Mouse (Mus musculus): ENCODE results near the gene Pidd1.
A peak's percentile ranks its signal among the peaks of the same experiment; 100 is the strongest.

The Pidd1 gene

GRCm38 (mm10) chr7:141435129-141435855, 8.5 kb downstream of the Pidd1 start:
- peak; percentile 53 to 61 for DNase-seq

GRCm38 (mm10) chr7:141434464-141434863, 9.4 kb downstream of the Pidd1 start:
- no peak for DNase-seq

- no peak for DNase-seq
Observed at GRCm38 (mm10) chr7:141433517-141434400, 10.1 kb downstream of the Pidd1 start.

GRCm38 (mm10) chr7:141432741-141433516, 10.9 kb downstream of the Pidd1 start:
- no peak for DNase-seq

GRCm38 (mm10) chr7:141432186-141432611, 11.6 kb downstream of the Pidd1 start:
- DNase-seq: no peak

- DNase-seq: no peak
Observed at GRCm38 (mm10) chr7:141431434-141432185, 12.2 kb downstream of the Pidd1 start.

GRCm38 (mm10) chr7:141430585-141431240, 13.1 kb downstream of the Pidd1 start:
- no peak for DNase-seq

GRCm38 (mm10) chr7:141429840-141430584, 13.8 kb downstream of the Pidd1 start:
- no peak for DNase-seq

GRCm38 (mm10) chr7:141429310-141429709, 14.5 kb downstream of the Pidd1 start, which contains the start of gene Cend1:
TSS of gene Cend1 (minus strand) at chr7:141429491.
- DNase-seq: peak; percentile 44 to 56

GRCm38 (mm10) chr7:141428701-141429100, 15.1 kb downstream of the Pidd1 start:
- no peak for DNase-seq

GRCm38 (mm10) chr7:141426948-141427730, 16.7 kb downstream of the Pidd1 start:
- DNase-seq: no peak

GRCm38 (mm10) chr7:141423811-141424210, 20.0 kb downstream of the Pidd1 start:
- DNase-seq: no peak

- no peak for DNase-seq
Observed at GRCm38 (mm10) chr7:141420030-141420702, 23.7 kb downstream of the Pidd1 start.

GRCm38 (mm10) chr7:141418970-141419369, 24.9 kb downstream of the Pidd1 start:
- peak in 1 of 2 experiments; percentile 37 for DNase-seq

- DNase-seq: no peak
Observed at GRCm38 (mm10) chr7:141417731-141418681, 25.8 kb downstream of the Pidd1 start.

- DNase-seq: no peak
Observed at GRCm38 (mm10) chr7:141416144-141416841, 27.5 kb downstream of the Pidd1 start.

- DNase-seq: peak; percentile 99 to 100
Observed at GRCm38 (mm10) chr7:141413809-141414584, 29.8 kb downstream of the Pidd1 start, which contains the start of gene Gatd1. TSS of gene Gatd1 (minus strand) at chr7:141414136.
